ENCODE assay signal across 1 mouse cellular context in the genomic region with DNA sequence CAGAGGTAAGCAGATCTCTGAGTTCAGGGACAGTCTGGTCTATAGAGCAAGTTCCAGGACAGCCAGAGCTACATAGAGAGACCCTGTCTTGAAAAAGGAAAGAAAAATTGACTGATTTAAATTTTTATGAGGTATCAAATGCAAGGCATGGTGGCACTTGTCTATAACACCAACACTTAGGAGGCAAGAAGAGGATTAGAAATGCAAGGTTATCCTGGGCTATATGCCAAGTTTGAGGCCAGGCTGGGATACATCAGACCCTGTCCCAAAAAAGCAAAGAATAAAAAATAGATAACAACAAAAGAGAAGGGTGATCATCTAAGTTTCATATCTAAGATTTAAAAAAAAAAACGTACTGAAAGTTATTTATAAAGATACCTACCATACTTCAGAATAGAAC.
TF ChIP-seq lines count a peak whose summit lies in the region.

No protein-coding gene starts in this region.

TF ChIP-seq in MEL, 35 proteins besides CTCF, POLR2A, EP300 and RAD21:
- TF ChIP-seq TCF12 (IDR thresholded peaks at IDR 0.05; ENCODE audit: low read depth, low read length) = no peak
- no peak for TF ChIP-seq HCFC1 (IDR thresholded peaks at IDR 0.05; ENCODE audit: low read depth, low read length)
- TF ChIP-seq ZNF384 (IDR thresholded peaks at IDR 0.05; ENCODE audit: low read depth, low read length) = 0 out of 2 replicates have a peak, but pooled peaks have one; percentile 43
- TF ChIP-seq POLR2AphosphoS2 (IDR thresholded peaks at IDR 0.05; ENCODE audit: low read length) = no peak
- TF ChIP-seq ZMIZ1 (IDR thresholded peaks at IDR 0.05; ENCODE audit: low read depth, low read length) = no peak
- TF ChIP-seq MAX (IDR thresholded peaks at IDR 0.05; ENCODE audit: low read length) = no peak
